Mouse (Mus musculus): ENCODE results near the gene Dad1.

The Dad1 gene

GRCm38 (mm10) chr14:54203776-54204175, 50.1 kb downstream of the Dad1 start:
- DNase-seq = no peak

- no peak for DNase-seq
These were observed 50.7 kb downstream of the Dad1 start for GRCm38 (mm10) chr14:54203207-54203606.

DNA sequence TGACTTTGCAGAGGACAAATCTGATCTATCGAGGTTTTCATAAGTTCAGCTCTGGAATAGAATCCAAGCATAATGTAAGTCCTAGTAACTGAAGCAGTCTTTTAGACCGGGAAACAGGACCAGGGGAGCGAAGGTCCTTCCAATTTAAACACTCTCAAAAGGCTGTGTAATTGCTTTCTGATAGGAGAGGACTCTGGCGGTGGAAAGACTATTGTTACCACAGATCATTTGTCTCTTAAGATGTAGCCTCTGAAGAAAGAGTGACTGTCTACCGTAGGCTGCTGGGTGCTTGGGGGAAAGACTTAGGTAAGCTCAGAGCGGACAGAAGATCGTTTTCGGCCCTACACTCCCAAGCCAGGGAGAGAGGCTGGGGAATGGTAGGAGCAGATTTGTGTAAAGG, 53.5 kb downstream of the Dad1 start:
- no peak for DNase-seq

DNA sequence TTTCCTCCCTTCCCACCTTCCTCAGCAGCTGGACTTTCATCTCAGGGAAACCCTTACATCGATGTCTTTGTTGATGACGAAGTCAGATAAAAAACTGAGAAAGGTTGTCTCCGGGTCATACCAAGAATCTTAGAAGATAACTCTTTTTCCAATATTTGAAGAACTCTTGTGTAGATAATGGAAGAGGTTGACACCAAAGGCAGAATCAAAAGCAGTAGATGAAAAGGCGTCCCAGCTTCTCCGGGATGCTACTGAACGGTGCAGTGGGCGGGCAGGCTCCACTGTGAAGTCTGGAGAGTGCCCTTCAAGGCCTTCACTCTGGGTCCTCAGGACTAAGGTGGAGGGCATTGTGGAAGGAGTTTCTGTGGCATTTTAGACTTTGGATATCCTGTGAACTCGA, 54.2 kb downstream of the Dad1 start:
- DNase-seq = no peak

GRCm38 (mm10) chr14:54197740-54198139, 56.2 kb downstream of the Dad1 start:
- DNase-seq = no peak

DNA sequence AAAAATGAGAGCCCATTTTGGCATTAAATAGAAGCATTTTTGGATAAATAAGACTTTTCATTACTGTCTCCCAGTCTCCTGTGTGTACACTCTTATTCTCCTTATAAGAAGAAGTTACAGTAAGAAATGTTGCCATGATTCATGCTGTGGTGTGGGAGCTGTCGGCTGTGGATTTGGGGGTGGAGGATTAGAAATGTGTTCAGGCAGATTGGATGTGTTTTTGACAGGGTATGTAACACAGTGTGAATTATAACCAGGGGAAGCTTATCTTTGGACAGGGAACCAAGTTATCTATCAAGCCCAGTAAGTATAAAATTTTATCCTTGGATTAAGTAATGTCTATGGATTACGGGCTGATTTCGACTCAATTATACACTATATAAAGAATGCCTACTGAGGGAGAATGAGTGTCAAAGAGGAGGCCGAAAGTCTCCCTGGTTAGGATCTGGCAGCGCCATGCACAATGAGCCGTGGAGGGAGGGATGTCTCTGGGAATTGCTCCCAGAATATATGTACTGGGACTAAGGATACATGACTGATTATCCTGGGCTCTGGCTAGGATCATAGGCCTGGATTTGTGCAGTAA, 58.0 kb downstream of the Dad1 start:
- no peak for DNase-seq

DNA sequence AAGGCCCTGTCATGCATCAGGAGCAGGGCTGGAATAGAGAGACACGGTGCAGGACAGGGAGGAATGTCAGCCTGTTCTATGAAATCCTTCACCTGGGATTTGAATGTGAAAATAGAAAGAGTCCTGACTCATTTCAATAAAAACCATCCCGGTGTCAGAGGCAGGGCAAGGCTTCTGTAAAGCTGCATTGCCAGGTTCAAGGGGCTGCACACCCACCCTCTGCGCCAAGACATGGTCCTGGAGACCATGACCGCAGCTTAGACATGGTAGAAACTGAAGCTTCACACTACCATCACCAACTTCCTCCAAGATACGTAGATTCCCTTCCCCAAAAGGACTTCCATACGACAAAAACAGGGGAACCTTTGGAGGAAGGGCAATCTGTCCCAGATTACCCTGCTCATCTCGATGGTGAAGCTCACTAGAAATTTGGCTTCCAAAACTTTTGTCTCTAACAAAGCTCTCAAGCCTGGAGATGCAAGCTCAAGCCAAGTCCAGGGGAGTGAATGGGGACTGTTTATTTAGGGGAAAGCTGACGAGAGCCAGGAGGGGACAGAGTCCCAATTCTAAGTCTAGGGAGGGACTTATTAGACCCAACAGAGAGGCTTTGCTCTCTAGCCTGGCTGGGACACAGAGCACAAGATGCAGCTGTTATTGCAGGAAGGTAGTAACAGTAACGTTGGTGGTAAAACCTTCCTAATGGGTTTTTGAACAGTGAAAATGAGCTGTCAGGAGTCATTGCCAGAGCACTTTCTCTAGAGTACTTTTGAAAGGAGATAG, 60.4 kb downstream of the Dad1 start:
- no peak for DNase-seq

DNA sequence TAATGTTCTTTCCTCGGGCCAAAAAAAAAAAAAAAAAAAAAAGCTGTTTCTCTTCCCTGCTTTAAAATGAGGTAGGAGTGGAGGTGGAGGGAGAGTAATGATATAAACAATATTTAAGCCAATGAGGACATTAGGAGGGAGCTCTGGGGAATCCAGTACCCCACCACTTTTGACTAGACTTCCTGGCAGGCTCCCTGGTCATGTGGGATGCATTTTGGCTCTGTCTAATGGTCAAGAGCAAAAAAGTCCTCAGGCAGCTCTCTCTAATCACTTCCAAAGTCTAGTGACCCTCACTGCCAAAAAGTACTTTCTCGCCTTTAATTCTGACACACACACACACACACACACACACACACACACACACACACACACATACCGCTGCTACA, 61.4 kb downstream of the Dad1 start:
- DNase-seq = no peak

DNA sequence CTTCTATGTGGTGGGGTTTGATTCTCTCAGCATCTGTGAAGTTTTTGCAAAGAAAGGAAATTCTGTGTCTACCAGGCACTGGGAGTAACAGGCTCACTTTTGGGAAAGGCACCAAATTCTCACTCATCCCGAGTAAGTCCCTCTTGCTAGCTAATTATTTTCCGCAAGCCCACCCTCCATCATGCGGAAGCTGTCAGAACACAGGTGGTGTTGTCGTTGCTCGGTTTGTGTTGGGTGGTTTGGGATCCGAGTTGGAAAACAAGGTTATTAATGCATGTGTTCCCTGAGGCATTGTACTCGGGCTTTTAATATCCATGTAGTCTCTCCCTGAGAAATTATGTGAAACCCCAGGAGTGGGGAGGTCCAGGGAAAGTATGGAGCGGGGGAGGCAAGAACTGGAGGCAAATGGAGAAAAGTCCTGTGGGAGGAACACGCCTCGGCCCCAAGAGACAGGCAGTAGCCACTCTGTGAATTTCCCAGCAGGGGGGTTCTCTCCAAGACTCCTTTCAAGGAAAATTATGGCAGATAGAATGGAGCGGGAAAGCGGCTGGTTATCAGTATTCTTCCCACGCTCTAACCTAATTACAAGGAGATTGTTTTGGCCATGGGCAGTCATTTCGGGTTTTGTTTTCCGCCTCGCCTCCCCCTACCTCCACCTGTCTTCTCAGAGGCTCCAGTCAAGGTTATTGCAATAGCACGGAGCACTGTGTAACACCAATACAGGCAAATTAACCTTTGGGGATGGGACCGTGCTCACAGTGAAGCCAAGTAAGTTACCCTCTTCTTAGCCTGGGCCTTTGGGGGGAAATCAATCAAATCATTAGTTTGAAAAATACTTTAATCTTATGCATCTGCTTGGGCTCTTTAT, 62.1 kb downstream of the Dad1 start:
- peak; percentile 17 for DNase-seq

- DNase-seq = no peak
These were observed 62.9 kb downstream of the Dad1 start for GRCm38 (mm10) chr14:54191026-54191390.

GRCm38 (mm10) chr14:54190305-54191025, 63.4 kb downstream of the Dad1 start:
- no peak for DNase-seq

GRCm38 (mm10) chr14:54189255-54189654, 64.6 kb downstream of the Dad1 start:
- DNase-seq = no peak

- no peak for DNase-seq
These were observed 66.7 kb downstream of the Dad1 start for GRCm38 (mm10) chr14:54187211-54187610.
